Mouse (Mus musculus) erythroblast, embryonic 14.5 days (primary cell): ENCODE data around the gene Ptprd. TPM values are rescaled to one million over a fixed set of nuclear protein-coding genes. Genes with fewer than 3 reads are reported as not detected.

Experiments used
- H3K27me3 ChIP-seq: 2 replicates; pipeline ENCODE4 v1.6.1; 2012; ENCODE audit warnings: inconsistent platforms; ENCODE audit not compliant: control insufficient read depth
- H3K36me3 ChIP-seq: 2 replicates; pipeline ENCODE4 v1.6.1; 2012; ENCODE audit warnings: mild to moderate bottlenecking, inconsistent platforms; ENCODE audit not compliant: control insufficient read depth
- H3K4me1 ChIP-seq: 2 replicates; pipeline ENCODE4 v1.6.1; 2012; ENCODE audit warnings: inconsistent platforms; ENCODE audit not compliant: control insufficient read depth
- H3K4me3 ChIP-seq: replicated peaks from 2 replicates; pipeline ENCODE3; 2012; ENCODE audit warnings: moderate library complexity, mild to moderate bottlenecking, inconsistent platforms
- H3K9me3 ChIP-seq: 2 replicates; pipeline ENCODE4 v1.6.1; 2012; ENCODE audit warnings: low read length, inconsistent platforms, mixed read lengths; ENCODE audit not compliant: control insufficient read depth
- GATA1 ChIP-seq: IDR thresholded peaks from 2 replicates; pipeline ENCODE4 v1.6.1; 2012; ENCODE audit warnings: low read length, inconsistent platforms, mixed read lengths
- TAL1 ChIP-seq: IDR thresholded peaks from 3 replicates; pipeline ENCODE4 v1.6.1; 2012; ENCODE audit warnings: low read length, inconsistent platforms, mixed read lengths
- polyA plus RNA-seq: library from polyadenylated mRNA; stranded (reverse); fragments of >175 nt; gene quantifications from 2 replicates; pipeline ENCODE4 v1.2.3, GENCODE M21; 2012

Ptprd gene
- polyA plus RNA-seq, 1 experiment = not detected

DNA sequence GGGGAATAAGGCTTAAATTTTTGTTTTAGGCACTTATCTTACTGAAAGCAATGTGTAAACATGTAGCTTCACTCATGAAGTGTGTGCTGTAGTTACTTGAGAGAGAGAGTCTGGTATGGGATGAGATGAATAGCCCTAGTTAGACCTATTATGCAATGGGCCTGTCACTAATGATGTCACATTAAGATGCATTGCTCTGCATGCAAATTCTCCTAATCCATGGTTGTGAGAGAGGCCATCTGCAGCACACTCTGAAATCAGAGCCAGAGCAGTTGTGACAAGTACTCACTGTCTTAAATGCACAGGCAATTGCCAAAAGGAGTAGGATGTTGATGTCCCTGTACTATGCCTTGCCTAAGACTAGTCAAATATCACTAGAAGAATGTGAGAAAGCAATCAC lies 850.0 kb downstream of the Ptprd start:
- Histone ChIP-seq H3K9me3 (no peaks in the 10 kb centered on the region), H3K4me1 (no peaks in the 10 kb centered on the region)

DNA sequence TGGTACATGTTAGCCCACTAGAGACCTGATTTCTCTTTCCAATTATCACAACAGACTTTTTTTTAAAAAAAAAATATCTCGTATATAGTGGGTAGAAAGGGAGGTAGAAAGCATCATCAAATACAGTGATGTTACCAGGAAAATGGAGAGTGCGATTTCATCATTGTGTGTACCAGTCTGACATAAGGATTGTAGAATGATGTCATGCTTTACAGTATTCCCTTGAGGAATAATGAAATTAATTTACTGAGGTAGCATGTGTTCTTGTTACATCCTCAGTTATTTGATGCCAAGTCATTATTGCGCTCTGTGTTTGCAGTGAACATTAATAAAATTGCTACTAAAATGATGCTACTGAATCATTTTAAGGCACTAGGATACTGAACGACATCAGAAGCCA lies 884.6 kb downstream of the Ptprd start:
- no peak overlapping the region for H3K4me3 ChIP-seq
- no peaks in the 10 kb centered on the region for H3K9me3 ChIP-seq
- TF ChIP-seq GATA1 (no peak), TAL1 (no peak)
- H3K27me3 ChIP-seq = no peaks in the 10 kb centered on the region
- H3K36me3 ChIP-seq = no peaks in the 10 kb centered on the region
- H3K4me1 ChIP-seq = no peaks in the 10 kb centered on the region

More for the DNA sequence above, 850.0 kb downstream of the Ptprd start:
- Histone ChIP-seq H3K4me3 (no peak overlapping the region), H3K27me3 (no peaks in the 10 kb centered on the region), H3K36me3 (no peaks in the 10 kb centered on the region)
- TF ChIP-seq GATA1 = no peak
- no peak for TF ChIP-seq TAL1

- H3K4me1 ChIP-seq = no peaks in the 10 kb centered on the region
- no peaks in the 10 kb centered on the region for H3K27me3 ChIP-seq
- H3K4me3 ChIP-seq = no peak overlapping the region
- no peaks in the 10 kb centered on the region for H3K36me3 ChIP-seq
- TF ChIP-seq GATA1 = no peak
- no peak for TF ChIP-seq TAL1
- no peaks in the 10 kb centered on the region for H3K9me3 ChIP-seq
Measured at GRCm38 (mm10) chr4:77317060-77317680, 894.6 kb downstream of the Ptprd start.

- TF ChIP-seq GATA1 = no peak
- TF ChIP-seq TAL1 = no peak
- Histone ChIP-seq H3K4me3 (no peak overlapping the region), H3K4me1 (no peaks in the 10 kb centered on the region), H3K36me3 (no peaks in the 10 kb centered on the region), H3K9me3 (no peaks in the 10 kb centered on the region), H3K27me3 (no peaks in the 10 kb centered on the region)
Measured at GRCm38 (mm10) chr4:77316644-77317043, 895.1 kb downstream of the Ptprd start.

GRCm38 (mm10) chr4:77310127-77310788 lies 901.5 kb downstream of the Ptprd start:
- H3K36me3 ChIP-seq = no peaks in the 10 kb centered on the region
- H3K4me3 ChIP-seq = no peak overlapping the region
- H3K4me1 ChIP-seq = no peaks in the 10 kb centered on the region
- H3K27me3 ChIP-seq = no peaks in the 10 kb centered on the region
- H3K9me3 ChIP-seq = no peaks in the 10 kb centered on the region; the same call in 1 of the 2 replicates
- no peak for TF ChIP-seq GATA1
- no peak for TF ChIP-seq TAL1

DNA sequence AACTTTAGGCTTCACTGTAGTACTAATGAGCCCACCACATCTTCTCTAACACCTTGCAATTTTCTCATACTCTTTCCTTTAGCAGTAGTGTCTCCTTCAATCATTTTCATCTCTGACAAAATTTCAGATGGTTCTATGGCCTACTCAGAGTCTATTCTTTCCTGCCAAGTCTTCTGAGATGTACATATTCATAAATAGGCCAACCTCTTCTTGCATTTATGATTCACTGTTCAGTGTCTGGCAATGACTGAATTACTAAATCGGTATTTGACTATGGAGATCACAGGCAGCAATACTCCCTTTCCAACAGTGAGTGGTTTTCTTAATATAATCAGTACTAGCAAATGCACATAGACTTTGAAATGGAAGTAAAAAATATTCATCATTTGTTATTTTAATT lies 928.3 kb downstream of the Ptprd start:
- TF ChIP-seq GATA1 = no peak
- no peak for TF ChIP-seq TAL1
- Histone ChIP-seq H3K4me1 (no peaks in the 10 kb centered on the region), H3K4me3 (no peak overlapping the region), H3K9me3 (peaks cover 4% of the 10 kb centered on the region; the same call in 1 of the 2 replicates), H3K36me3 (no peaks in the 10 kb centered on the region), H3K27me3 (no peaks in the 10 kb centered on the region)

DNA sequence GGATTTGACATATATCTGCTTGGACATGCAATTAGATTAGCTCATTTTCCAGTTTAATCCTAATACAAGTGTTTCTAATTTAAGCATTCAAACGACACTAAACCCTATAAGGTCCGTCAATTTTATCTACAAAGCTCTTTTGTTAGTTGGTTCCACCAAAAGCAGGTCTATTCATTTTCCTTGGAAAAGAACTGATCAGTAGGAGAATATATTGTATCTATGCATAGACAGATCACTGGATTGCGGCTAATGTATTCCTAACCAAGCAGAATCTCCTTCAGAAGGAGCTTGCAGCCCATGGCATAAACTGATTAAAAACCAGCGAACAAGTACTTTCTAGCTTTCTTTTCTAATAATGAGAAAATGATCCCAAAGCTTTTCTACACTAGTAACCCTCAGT lies 933.8 kb downstream of the Ptprd start:
- H3K4me1 ChIP-seq = no peaks in the 10 kb centered on the region
- TF ChIP-seq TAL1 (no peak), GATA1 (no peak)
- no peaks in the 10 kb centered on the region for H3K36me3 ChIP-seq
- no peaks in the 10 kb centered on the region; the same call in 1 of the 2 replicates for H3K9me3 ChIP-seq
- no peak overlapping the region for H3K4me3 ChIP-seq
- no peaks in the 10 kb centered on the region for H3K27me3 ChIP-seq

DNA sequence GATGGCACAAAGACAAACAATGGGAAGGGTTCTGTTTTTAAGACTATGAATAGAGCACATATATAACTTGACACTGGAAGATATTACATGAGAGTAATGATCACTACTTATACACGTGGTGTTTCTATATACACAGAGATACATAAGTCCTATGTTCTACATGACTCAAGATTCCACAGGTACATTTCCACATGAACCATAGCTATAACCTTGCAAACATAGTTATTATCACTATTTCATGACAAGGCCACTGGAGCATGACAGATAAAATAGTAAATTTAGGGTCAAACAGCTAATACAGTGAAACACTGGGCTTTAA lies 951.8 kb downstream of the Ptprd start:
- no peaks in the 10 kb centered on the region for H3K27me3 ChIP-seq
- H3K4me1 ChIP-seq = no peaks in the 10 kb centered on the region
- H3K4me3 ChIP-seq = no peak overlapping the region
- H3K36me3 ChIP-seq = no peaks in the 10 kb centered on the region
- no peaks in the 10 kb centered on the region for H3K9me3 ChIP-seq
- no peak for TF ChIP-seq TAL1
- TF ChIP-seq GATA1 = no peak

DNA sequence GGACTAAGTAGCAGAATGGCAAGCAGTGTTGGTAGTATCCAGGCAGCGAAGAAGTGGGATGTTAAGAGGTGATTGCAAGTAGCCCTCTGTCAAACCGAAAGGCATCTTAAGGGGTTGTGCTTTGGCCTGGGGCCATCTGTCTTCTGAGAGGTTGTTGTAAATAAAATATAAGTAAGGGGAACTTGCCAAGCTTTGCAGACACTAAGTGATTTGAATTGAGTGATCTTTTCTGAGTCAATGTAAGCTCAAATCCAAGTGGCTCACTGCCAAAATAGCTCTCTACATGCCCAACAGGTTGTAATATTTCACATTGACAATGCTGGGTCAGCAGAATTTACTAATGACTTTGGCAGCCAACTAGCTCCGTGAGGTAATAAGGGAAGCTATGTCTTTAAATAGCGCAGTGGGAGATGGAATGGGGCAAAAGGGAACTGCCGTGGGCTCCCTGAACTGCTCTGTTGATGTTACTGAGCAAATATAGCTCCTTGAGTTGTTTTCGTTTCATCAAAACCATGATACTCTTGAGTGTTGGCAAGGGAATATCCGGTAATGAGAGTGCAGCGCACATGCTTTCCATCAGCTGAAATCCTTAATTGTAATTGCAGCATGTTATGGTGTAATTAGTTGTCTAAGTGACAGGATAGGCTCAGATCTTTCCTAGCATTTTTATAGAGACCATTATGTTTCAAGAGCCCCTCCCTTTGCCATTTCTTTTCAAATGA lies 952.4 kb downstream of the Ptprd start:
- Histone ChIP-seq H3K9me3 (no peaks in the 10 kb centered on the region), H3K4me1 (no peaks in the 10 kb centered on the region), H3K36me3 (no peaks in the 10 kb centered on the region), H3K27me3 (no peaks in the 10 kb centered on the region), H3K4me3 (no peak overlapping the region)
- TF ChIP-seq TAL1 (no peak), GATA1 (no peak)
